Mouse (Mus musculus): ENCODE measurements around the gene Olfr448. TPM values are rescaled to one million over a fixed set of nuclear protein-coding genes. Genes with fewer than 3 reads are reported as not detected.

The Olfr448 gene
- polyA plus RNA-seq (2014; fragmentation: Illumina TruSeq; extraction: RNeasy Lipid Tissue Mini Kit (QIAGEN cat#74804); ENCODE audit: low read depth, low replicate concordance), result not detected

GRCm38 (mm10) chr6:42890141-42890540 is at the start of gene Olfr448:
Gene Olfr448, plus strand, starts transcription at chr6:42890441.

DNA sequence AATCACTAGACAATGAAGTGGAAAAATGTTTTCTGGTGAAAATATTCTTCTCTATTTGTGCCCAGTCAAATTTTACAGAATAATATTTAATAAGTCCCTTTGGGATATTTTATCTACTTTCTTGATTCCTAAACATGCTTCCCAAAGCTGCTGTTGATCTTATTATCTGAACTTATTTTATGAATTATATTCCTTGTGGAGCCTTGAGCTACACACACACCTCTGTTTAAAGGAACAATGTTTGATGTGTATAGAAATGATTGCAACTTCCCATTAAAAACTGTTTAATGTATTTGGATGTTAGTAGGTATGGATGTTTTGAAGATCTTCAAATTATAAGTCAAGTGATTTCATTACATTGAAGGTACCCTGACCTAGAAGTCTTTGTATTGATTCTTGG is 18.3 kb downstream of the Olfr448 start, which contains the start of gene Olfr447:
Olfr447 (plus strand) TSS at position 301 of the 400 bp plus-strand sequence.

DNA sequence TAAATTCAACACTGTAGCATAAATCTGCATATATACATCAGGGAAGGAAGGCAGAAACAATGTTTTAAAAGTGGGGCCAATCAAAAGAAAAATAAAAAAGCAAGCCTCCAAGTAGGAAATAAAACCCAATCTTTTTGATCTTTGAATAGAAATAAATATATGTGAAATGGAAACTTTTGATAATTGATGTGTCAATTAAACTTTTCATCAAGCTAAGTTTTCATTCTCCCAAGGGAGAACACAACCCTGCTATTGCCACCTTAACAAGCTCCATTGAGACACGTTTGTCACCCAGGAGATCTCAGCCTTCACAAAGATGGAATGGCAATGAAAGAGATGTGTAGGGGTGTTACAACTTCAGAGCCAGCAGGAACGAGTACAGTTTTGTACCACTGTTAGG is 30.8 kb downstream of the Olfr448 start, which contains the start of gene Olfr446:
Olfr446 (plus strand) TSS at position 301 of the 400 bp plus-strand sequence.

Other genes starting within 250 kb of the Olfr448 start
- 5.6 TPM for gene Tcaf2, start 245.2 kb upstream of the Olfr448 start, polyA plus RNA-seq (2014; fragmentation: Illumina TruSeq; extraction: RNeasy Lipid Tissue Mini Kit (QIAGEN cat#74804); ENCODE audit: low read depth, low replicate concordance)
- 35.3 TPM for gene Tcaf1, start 180.4 kb upstream of the Olfr448 start, polyA plus RNA-seq (2014; fragmentation: Illumina TruSeq; extraction: RNeasy Lipid Tissue Mini Kit (QIAGEN cat#74804); ENCODE audit: low read depth, low replicate concordance)
- gene Olfr453, start 151.1 kb upstream of the Olfr448 start, polyA plus RNA-seq (2014; fragmentation: Illumina TruSeq; extraction: RNeasy Lipid Tissue Mini Kit (QIAGEN cat#74804); ENCODE audit: low read depth, low replicate concordance), result not detected
- gene Olfr38, start 134.0 kb upstream of the Olfr448 start, polyA plus RNA-seq (2014; fragmentation: Illumina TruSeq; extraction: RNeasy Lipid Tissue Mini Kit (QIAGEN cat#74804); ENCODE audit: low read depth, low replicate concordance), result not detected
- not detected for gene Olfr452, start 105.3 kb upstream of the Olfr448 start, polyA plus RNA-seq (2014; fragmentation: Illumina TruSeq; extraction: RNeasy Lipid Tissue Mini Kit (QIAGEN cat#74804); ENCODE audit: low read depth, low replicate concordance)
- gene Olfr450, start 78.5 kb upstream of the Olfr448 start, polyA plus RNA-seq (2014; fragmentation: Illumina TruSeq; extraction: RNeasy Lipid Tissue Mini Kit (QIAGEN cat#74804); ENCODE audit: low read depth, low replicate concordance), result not detected
- not detected for gene Olfr449, start 56.1 kb upstream of the Olfr448 start, polyA plus RNA-seq (2014; fragmentation: Illumina TruSeq; extraction: RNeasy Lipid Tissue Mini Kit (QIAGEN cat#74804); ENCODE audit: low read depth, low replicate concordance)
- not detected for gene Olfr447, start 18.4 kb downstream of the Olfr448 start, polyA plus RNA-seq (2014; fragmentation: Illumina TruSeq; extraction: RNeasy Lipid Tissue Mini Kit (QIAGEN cat#74804); ENCODE audit: low read depth, low replicate concordance)
- not detected for gene Olfr446, start 30.9 kb downstream of the Olfr448 start, polyA plus RNA-seq (2014; fragmentation: Illumina TruSeq; extraction: RNeasy Lipid Tissue Mini Kit (QIAGEN cat#74804); ENCODE audit: low read depth, low replicate concordance)
- gene Olfr444, start 58.6 kb downstream of the Olfr448 start, polyA plus RNA-seq (2014; fragmentation: Illumina TruSeq; extraction: RNeasy Lipid Tissue Mini Kit (QIAGEN cat#74804); ENCODE audit: low read depth, low replicate concordance), result not detected
- not detected for gene Olfr441, start 215.9 kb downstream of the Olfr448 start, polyA plus RNA-seq (2014; fragmentation: Illumina TruSeq; extraction: RNeasy Lipid Tissue Mini Kit (QIAGEN cat#74804); ENCODE audit: low read depth, low replicate concordance)